Mouse (Mus musculus) stomach, embryonic 14.5 days (tissue): ENCODE measurements around the gene Kif2a. TPM values are rescaled to one million over a fixed set of nuclear protein-coding genes. Genes with fewer than 3 reads are reported as not detected.
"Not testable (repeated sequence)": the region's sequence is repeated elsewhere in the genome, so short reads cannot be mapped to it uniquely, and the experiment has no call there.

Experiments
- ATAC-seq: fragments of 200-750 bp; cut with Nextera tagmentation; 2 replicates; pipeline ENCODE4 v1.8.0; 2017; ENCODE audit warnings: low read depth, moderate TSS enrichment; ENCODE audit not compliant: insufficient number of reproducible peaks, insufficient read depth, low FRiP score
- H3K27ac ChIP-seq: fragments of 300-500 bp; sonication (generic); 2 replicates; pipeline ENCODE4 v1.5.1; 2014; ENCODE audit warnings: mild to moderate bottlenecking, low read length, moderate library complexity, mixed read lengths
- H3K27me3 ChIP-seq: fragments of 300-500 bp; sonication (generic); 2 replicates; pipeline ENCODE4 v1.6.1; 2014; ENCODE audit warnings: low read length, control low read depth, mixed read lengths; ENCODE audit not compliant: control insufficient read depth, insufficient read depth
- H3K36me3 ChIP-seq: fragments of 300-500 bp; sonication (generic); 2 replicates; pipeline ENCODE4 v1.6.1; 2014; ENCODE audit warnings: mild to moderate bottlenecking, control low read depth, low read length, moderate library complexity, mixed read lengths; ENCODE audit not compliant: control insufficient read depth, insufficient read depth
- H3K4me1 ChIP-seq: fragments of 300-500 bp; sonication (generic); 2 replicates; pipeline ENCODE4 v1.6.1; 2014; ENCODE audit warnings: low read length, control low read depth, mixed read lengths; ENCODE audit not compliant: control insufficient read depth, insufficient read depth
- H3K4me2 ChIP-seq: fragments of 300-500 bp; sonication (generic); replicated peaks from 2 replicates; pipeline ENCODE4 v1.6.1; 2014; ENCODE audit warnings: low read depth, low read length, control low read depth
- H3K4me3 ChIP-seq: fragments of 300-500 bp; sonication (generic); 2 replicates; pipeline ENCODE4 v1.5.1; 2014; ENCODE audit warnings: low read depth, low read length, control low read depth
- H3K9ac ChIP-seq: fragments of 300-500 bp; sonication (generic); replicated peaks from 2 replicates; pipeline ENCODE4 v1.6.1; 2014; ENCODE audit warnings: low read depth, mild to moderate bottlenecking, control low read depth, low read length, moderate library complexity, mixed read lengths
- H3K9me3 ChIP-seq: fragments of 300-500 bp; sonication (generic); 2 replicates; pipeline ENCODE4 v1.6.1; 2016; ENCODE audit warnings: low read depth, low read length, control low read depth; ENCODE audit not compliant: control insufficient read depth
- WGBS: fragments of 180-500 bp; shearing (Covaris S2); extraction: QIAGEN DNeasy Blood & Tissue Kit; methylation state at CpG from one replicate; pipeline ENCODE4 v1.1.7; 2014; 5-methylcytosine and 5-hydroxymethylcytosine counted together
- polyA plus RNA-seq: library from polyadenylated mRNA; unstranded; fragments of >200 nt; fragmentation: Nextera tagmentation; extraction: Ambion mirVana; gene quantifications from 2 replicates; pipeline ENCODE4 v1.2.1, GENCODE M21; 2014

The Kif2a gene
- polyA plus RNA-seq, 1 experiment from 2014 or later, result 18.8 TPM

GRCm38 (mm10) chr13:106936256-106937137 is 85.4 kb downstream of the Kif2a start, which contains the start of gene Ipo11:
TSS of gene Ipo11 (minus strand) at chr13:106936958.
- Histone ChIP-seq H3K9me3 (no peaks in the 10 kb centered on the region), H3K4me1 (0 out of 2 replicates have a peak, but pooled peaks cover 4% of the 10 kb centered on the region), H3K36me3 (no peaks in the 10 kb centered on the region), H3K27me3 (no peaks in the 10 kb centered on the region), H3K9ac (peak within 1 kb of the TSS; percentile 88), H3K27ac (peak within 1 kb of the TSS; percentile 86), H3K4me2 (peak within 1 kb of the TSS; percentile 57), H3K4me3 (peak within 1 kb of the TSS; percentile 100)
- under 1% methylated on average over 84 of the region's 84 CpGs for WGBS
- ATAC-seq, result peak; percentile 95

- Histone ChIP-seq H3K4me2 (peak overlapping the region; percentile 57), H3K27ac (no peak overlapping the region), H3K4me1 (0 out of 2 replicates have a peak, but pooled peaks cover 4% of the 10 kb centered on the region), H3K27me3 (no peaks in the 10 kb centered on the region), H3K4me3 (peak overlapping the region; percentile 100), H3K9me3 (no peaks in the 10 kb centered on the region), H3K36me3 (no peaks in the 10 kb centered on the region), H3K9ac (peak overlapping the region; percentile 88)
- WGBS, result 8% methylated on average over 9 of the region's 9 CpGs
- no peak for ATAC-seq
Observed at GRCm38 (mm10) chr13:106935871-106936255, 86.1 kb downstream of the Kif2a start.

- no peak overlapping the region for H3K4me3 ChIP-seq
- no peak overlapping the region for H3K27ac ChIP-seq
- no peak for ATAC-seq
- H3K9me3 ChIP-seq, result peaks cover 7% of the 10 kb centered on the region; the same call in 1 of the 2 replicates
- no peak overlapping the region for H3K9ac ChIP-seq
- no peak overlapping the region for H3K4me2 ChIP-seq
- peaks cover 2% of the 10 kb centered on the region; the same call in 1 of the 2 replicates for H3K36me3 ChIP-seq
- 85% methylated on average over 2 of the region's 2 CpGs for WGBS
- no peaks in the 10 kb centered on the region for H3K27me3 ChIP-seq
- no peaks in the 10 kb centered on the region for H3K4me1 ChIP-seq
Observed at GRCm38 (mm10) chr13:106929201-106929600, 92.7 kb downstream of the Kif2a start.

- Histone ChIP-seq H3K9me3 (peaks cover 7% of the 10 kb centered on the region; the same call in 1 of the 2 replicates), H3K36me3 (peaks cover 5% of the 10 kb centered on the region; the same call in 1 of the 2 replicates), H3K4me3 (no peak overlapping the region), H3K9ac (no peak overlapping the region), H3K4me1 (no peaks in the 10 kb centered on the region), H3K27me3 (no peaks in the 10 kb centered on the region), H3K4me2 (no peak overlapping the region), H3K27ac (no peak overlapping the region)
- WGBS, result 88% methylated on average over 4 of the region's 4 CpGs
- ATAC-seq, result no peak
Observed at GRCm38 (mm10) chr13:106928296-106928695, 93.6 kb downstream of the Kif2a start.

GRCm38 (mm10) chr13:106925921-106926320 is 96.0 kb downstream of the Kif2a start:
- not testable (repeated sequence) for H3K27ac ChIP-seq, H3K9ac ChIP-seq, H3K4me3 ChIP-seq, H3K4me2 ChIP-seq, H3K9me3 ChIP-seq, H3K4me1 ChIP-seq, ATAC-seq, H3K27me3 ChIP-seq
- WGBS, result 88% methylated on average over 3 of the region's 3 CpGs
- peaks cover 16% of the 10 kb centered on the region for H3K36me3 ChIP-seq

GRCm38 (mm10) chr13:106918322-106919050 is 103.4 kb downstream of the Kif2a start:
- Histone ChIP-seq H3K27me3 (no peaks in the 10 kb centered on the region), H3K4me3 (no peak overlapping the region), H3K27ac (no peak overlapping the region), H3K36me3 (peaks cover 18% of the 10 kb centered on the region), H3K9me3 (no peaks in the 10 kb centered on the region), H3K4me2 (no peak overlapping the region), H3K9ac (no peak overlapping the region), H3K4me1 (no peaks in the 10 kb centered on the region)
- 56% methylated on average over 7 of the region's 7 CpGs for WGBS
- ATAC-seq, result no peak

GRCm38 (mm10) chr13:106913125-106913736 is 108.7 kb downstream of the Kif2a start:
- no peak for ATAC-seq
- no peak overlapping the region for H3K9ac ChIP-seq
- H3K4me2 ChIP-seq, result no peak overlapping the region
- no peaks in the 10 kb centered on the region for H3K9me3 ChIP-seq
- H3K4me1 ChIP-seq, result no peaks in the 10 kb centered on the region
- no peaks in the 10 kb centered on the region for H3K27me3 ChIP-seq
- 61% methylated on average over 3 of the region's 3 CpGs for WGBS
- no peak overlapping the region for H3K27ac ChIP-seq
- H3K36me3 ChIP-seq, result peaks cover 11% of the 10 kb centered on the region; the same call in 1 of the 2 replicates
- no peak overlapping the region for H3K4me3 ChIP-seq

GRCm38 (mm10) chr13:106910096-106910495 is 111.8 kb downstream of the Kif2a start:
- Histone ChIP-seq H3K27ac (no peak overlapping the region), H3K4me1 (no peaks in the 10 kb centered on the region), H3K9ac (no peak overlapping the region), H3K9me3 (no peaks in the 10 kb centered on the region), H3K4me2 (no peak overlapping the region), H3K36me3 (peaks cover 16% of the 10 kb centered on the region; the same call in 1 of the 2 replicates), H3K27me3 (no peaks in the 10 kb centered on the region), H3K4me3 (no peak overlapping the region)
- WGBS, result 94% methylated on average over 10 of the region's 10 CpGs
- ATAC-seq, result no peak
